Mouse (Mus musculus): Measurements from ENCODE around the gene H6pd. TPM values are rescaled to one million over a fixed set of nuclear protein-coding genes. Genes with fewer than 3 reads are reported as not detected.

Gene H6pd
- total RNA-seq, 2 experiments from 2014 or later, result 11.5 to 12.2 TPM

- DNase-seq (ENCODE audit: low spot score in 2 of 2), result no peak
These were observed 8.8 kb downstream of the H6pd start for GRCm38 (mm10) chr4:149999931-150000555.

- no peak for DNase-seq (ENCODE audit: low spot score in 2 of 2)
These were observed 9.3 kb downstream of the H6pd start for GRCm38 (mm10) chr4:149999510-149999900.

GRCm38 (mm10) chr4:149998786-149999509 lies 9.9 kb downstream of the H6pd start:
- DNase-seq (ENCODE audit: low spot score in 2 of 2), result no peak

- DNase-seq (ENCODE audit: low spot score in 2 of 2), result no peak
These were observed 10.8 kb downstream of the H6pd start for GRCm38 (mm10) chr4:149997999-149998398.

GRCm38 (mm10) chr4:149996440-149996839 lies 12.4 kb downstream of the H6pd start:
- DNase-seq (ENCODE audit: low spot score in 2 of 2), result no peak

GRCm38 (mm10) chr4:149995911-149996310 lies 12.9 kb downstream of the H6pd start:
- no peak for DNase-seq (ENCODE audit: low spot score in 2 of 2)

GRCm38 (mm10) chr4:149994218-149994617 lies 14.6 kb downstream of the H6pd start:
- no peak for DNase-seq (ENCODE audit: low spot score in 2 of 2)

GRCm38 (mm10) chr4:149992670-149993032 lies 16.2 kb downstream of the H6pd start:
- no peak for DNase-seq (ENCODE audit: low spot score in 2 of 2)

- no peak for DNase-seq (ENCODE audit: low spot score in 2 of 2)
These were observed 16.8 kb downstream of the H6pd start for GRCm38 (mm10) chr4:149991755-149992669.

GRCm38 (mm10) chr4:149990954-149991633 lies 17.7 kb downstream of the H6pd start:
- peak in 1 of 2 experiments; percentile 44 for DNase-seq (ENCODE audit: low spot score in 2 of 2)

- DNase-seq (ENCODE audit: low spot score in 2 of 2), result peak; percentile 58 to 66
These were observed 18.4 kb downstream of the H6pd start for GRCm38 (mm10) chr4:149990212-149990953.

- DNase-seq (ENCODE audit: low spot score in 2 of 2), result peak; percentile 81 to 88
These were observed 19.8 kb downstream of the H6pd start for GRCm38 (mm10) chr4:149988931-149989556.

GRCm38 (mm10) chr4:149988301-149988700 lies 20.5 kb downstream of the H6pd start:
- DNase-seq (ENCODE audit: low spot score in 2 of 2), result no peak

GRCm38 (mm10) chr4:149986671-149987417 lies 22.0 kb downstream of the H6pd start:
- no peak for DNase-seq (ENCODE audit: low spot score in 2 of 2)

GRCm38 (mm10) chr4:149983921-149984645 lies 24.7 kb downstream of the H6pd start:
- DNase-seq (ENCODE audit: low spot score in 2 of 2), result no peak

GRCm38 (mm10) chr4:149982154-149982553 lies 26.7 kb downstream of the H6pd start:
- DNase-seq (ENCODE audit: low spot score in 2 of 2), result no peak

GRCm38 (mm10) chr4:149979819-149980308 lies 29.0 kb downstream of the H6pd start:
- DNase-seq (ENCODE audit: low spot score in 2 of 2), result peak; percentile 78 to 86

GRCm38 (mm10) chr4:149978820-149979219 lies 30.0 kb downstream of the H6pd start:
- DNase-seq (ENCODE audit: low spot score in 2 of 2), result no peak

Measured in layer of hippocampus, postnatal 14 days (tissue).